9 mouse cellular contexts compared by ENCODE assay signal in the genomic region with DNA sequence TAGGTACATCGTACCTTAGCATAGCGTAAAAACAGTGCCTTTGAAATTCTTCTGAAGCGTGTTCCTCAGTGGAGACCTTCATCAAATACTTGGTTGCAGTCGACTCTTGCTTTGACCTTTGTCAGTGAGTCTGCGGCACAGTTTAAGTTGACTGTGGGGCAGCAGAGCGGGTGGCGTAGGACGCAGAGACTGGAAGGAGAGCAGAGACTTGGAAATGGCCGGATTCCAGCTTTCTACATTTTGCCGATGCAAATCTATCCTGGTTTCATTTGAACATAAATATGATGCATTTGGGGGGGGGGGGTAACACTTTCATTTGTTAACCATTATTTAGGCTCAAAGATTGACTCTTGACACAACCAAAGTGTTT. TPM values are rescaled to one million over a fixed set of nuclear protein-coding genes. Genes with fewer than 3 reads are reported as not detected.
DNase-seq lines count a peak whose midpoint lies in the region; ATAC-seq lines count a peak whose summit lies in the region.
"Had no signal": no experiment of that assay in that cellular context is flagged by ENCODE, and none has a peak within 500 bp of the region (broad histone marks: within the 10 kb centered on the region; RNA-seq: fewer than 3 reads in every experiment).

No protein-coding gene starts in this region.

- intact Hi-C loops in gastrocnemius, postnatal 14 days (cut with DNase I; ENCODE audit: low total_unique reads): no loop called here

- H3K4me1 ChIP-seq in kidney, embryonic 14.5 days (ENCODE audit: control insufficient read depth, insufficient read depth, low read length): no peaks in the 10 kb centered on the region
- peaks cover 18% of the 10 kb centered on the region for H3K4me1 ChIP-seq in embryonic facial prominence, embryonic 10.5 days
- H3K4me1 ChIP-seq in heart, embryonic 15.5 days (replicated peaks): peaks cover 18% of the 10 kb centered on the region
- H3K4me1 ChIP-seq in midbrain, embryonic 11.5 days (ENCODE audit: control insufficient read depth, insufficient read depth, low read length): peaks cover 3% of the 10 kb centered on the region; the same call in 1 of the 2 replicates

- H3K27me3 ChIP-seq in kidney, embryonic 14.5 days (ENCODE audit: control insufficient read depth, insufficient read depth, low read length): peaks cover 11% of the 10 kb centered on the region; the same call in 1 of the 2 replicates
- H3K27me3 ChIP-seq in embryonic facial prominence, embryonic 10.5 days (replicated peaks; ENCODE audit: low read depth, poor library complexity, severe bottlenecking): peaks cover 29% of the 10 kb centered on the region
- H3K27me3 ChIP-seq in heart, embryonic 15.5 days: 0 out of 2 replicates have a peak, but pooled peaks cover 3% of the 10 kb centered on the region
- no peaks in the 10 kb centered on the region; the same call in 1 of the 2 replicates for H3K27me3 ChIP-seq in midbrain, embryonic 11.5 days (ENCODE audit: control insufficient read depth, insufficient read depth, low read length)

- H3K9me3 ChIP-seq in kidney, embryonic 14.5 days (ENCODE audit: control insufficient read depth, low read length): peaks cover 7% of the 10 kb centered on the region; the same call in 1 of the 2 replicates
- H3K9me3 ChIP-seq in embryonic facial prominence, embryonic 10.5 days: peaks cover 5% of the 10 kb centered on the region; the same call in 1 of the 2 replicates
- 0 out of 2 replicates have a peak, but pooled peaks cover 3% of the 10 kb centered on the region for H3K9me3 ChIP-seq in heart, embryonic 15.5 days (replicated peaks)
- H3K9me3 ChIP-seq in midbrain, embryonic 11.5 days (ENCODE audit: control insufficient read depth, low read length): no peaks in the 10 kb centered on the region

- no peak overlapping the region for H3K27ac ChIP-seq in kidney, embryonic 14.5 days (ENCODE audit: low read depth, low read length)
- H3K27ac ChIP-seq in embryonic facial prominence, embryonic 10.5 days (replicated peaks): no peak overlapping the region
- peak overlapping the region; percentile 82 for H3K27ac ChIP-seq in heart, embryonic 15.5 days
- H3K27ac ChIP-seq in midbrain, embryonic 11.5 days (ENCODE audit: low read depth, low read length): no peak overlapping the region

- no peak for ATAC-seq in kidney, embryonic 14.5 days (ENCODE audit: low FRiP score, low TSS enrichment)
- ATAC-seq in heart, embryonic 15.5 days (replicated peaks; ENCODE audit: insufficient number of reproducible peaks, insufficient read depth, low FRiP score, low read depth): peak; percentile 11; the same call in 1 of the 2 replicates
- peak; percentile 14; the same call in 1 of the 2 replicates for ATAC-seq in midbrain, embryonic 11.5 days (ENCODE audit: low FRiP score)

- 13% methylated on average over 10 of the region's 10 CpGs for WGBS in kidney, embryonic 14.5 days
- 15% methylated on average over 10 of the region's 10 CpGs for WGBS in embryonic facial prominence, embryonic 10.5 days
- 8% methylated on average over 10 of the region's 10 CpGs for WGBS in heart, embryonic 15.5 days
- WGBS in midbrain, embryonic 11.5 days: 9% methylated on average over 10 of the region's 10 CpGs

- H3K4me2 ChIP-seq in kidney, embryonic 14.5 days (replicated peaks; ENCODE audit: low read depth, low read length): peak overlapping the region; percentile 91
- peak overlapping the region; percentile 76 for H3K4me2 ChIP-seq in heart, embryonic 15.5 days
- peak overlapping the region; percentile 80 for H3K4me2 ChIP-seq in midbrain, embryonic 11.5 days

- no peaks in the 10 kb centered on the region for H3K36me3 ChIP-seq in kidney, embryonic 14.5 days (ENCODE audit: control insufficient read depth, insufficient read depth, low read length)
- no peaks in the 10 kb centered on the region for H3K36me3 ChIP-seq in embryonic facial prominence, embryonic 10.5 days (replicated peaks)
- no peaks in the 10 kb centered on the region for H3K36me3 ChIP-seq in heart, embryonic 15.5 days
- no peaks in the 10 kb centered on the region for H3K36me3 ChIP-seq in midbrain, embryonic 11.5 days (ENCODE audit: control insufficient read depth, insufficient read depth, low read length)

- peak overlapping the region; percentile 72 for H3K4me3 ChIP-seq in kidney, embryonic 14.5 days (ENCODE audit: low read length)
- H3K4me3 ChIP-seq in embryonic facial prominence, embryonic 10.5 days: peak overlapping the region; percentile 88
- peak overlapping the region; percentile 79 for H3K4me3 ChIP-seq in heart, embryonic 15.5 days
- H3K4me3 ChIP-seq in midbrain, embryonic 11.5 days (ENCODE audit: low read depth, low read length): peak overlapping the region; percentile 82

- DNase-seq in kidney, adult 9 months: no peak
- no peak for DNase-seq in embryonic facial prominence, embryonic 10.5 days (ENCODE audit: low spot score)
- no peak for DNase-seq in midbrain, embryonic 11.5 days (ENCODE audit: low spot score, missing footprints)
- no peak for DNase-seq in layer of hippocampus, adult 11-12 months (ENCODE audit: low spot score)
- DNase-seq in cerebellum, adult 9-10 months: no peak
- DNase-seq in gastrocnemius, postnatal 14 days: no peak

- H3K9ac ChIP-seq in kidney, embryonic 14.5 days (ENCODE audit: low read depth, low read length): peak overlapping the region; percentile 79
- peak overlapping the region; percentile 89 for H3K9ac ChIP-seq in heart, embryonic 15.5 days
- H3K9ac ChIP-seq in midbrain, embryonic 11.5 days (ENCODE audit: low read length): peak overlapping the region; percentile 92

RNA-seq across cellular contexts. Expression of gene Clip4, which starts 15.1 kb away (rescaled TPM):
- 6.7 and 7.4 TPM in 2 replicates for polyA plus RNA-seq in kidney, embryonic 14.5 days (2014; fragmentation: Nextera tagmentation; extraction: Ambion mirVana)
- 3.5 and 3.8 TPM in 2 replicates for polyA plus RNA-seq in embryonic facial prominence, embryonic 10.5 days (2016; fragmentation: Nextera tagmentation; extraction: Ambion mirVana)
- polyA plus RNA-seq in heart, embryonic 15.5 days (2015; fragmentation: Nextera tagmentation; extraction: Ambion mirVana): 35.4 and 37.7 TPM in 2 replicates
- 5.3 and 5.7 TPM in 2 replicates for polyA plus RNA-seq in midbrain, embryonic 11.5 days (2014; fragmentation: Nextera tagmentation; extraction: Ambion mirVana)
- 10 to 100 TPM; 44.7 to 58.8 TPM for total RNA-seq in gastrocnemius, postnatal 14 days (2021)
- total RNA-seq: hematopoietic stem cell, adult 5-6 weeks had no signal

RNA-seq across cellular contexts. Expression of gene Pcare, which starts 30.7 kb away (rescaled TPM):
- not detected in 2 replicates for polyA plus RNA-seq in kidney, embryonic 14.5 days (2014; fragmentation: Nextera tagmentation; extraction: Ambion mirVana)
- polyA plus RNA-seq in embryonic facial prominence, embryonic 10.5 days (2016; fragmentation: Nextera tagmentation; extraction: Ambion mirVana): not detected in 2 replicates
- polyA plus RNA-seq in heart, embryonic 15.5 days (2015; fragmentation: Nextera tagmentation; extraction: Ambion mirVana): 0.03 TPM in 1 of 2 replicates, not detected in the other
- not detected in 2 replicates for polyA plus RNA-seq in midbrain, embryonic 11.5 days (2014; fragmentation: Nextera tagmentation; extraction: Ambion mirVana)
- total RNA-seq in gastrocnemius, postnatal 14 days (2021): not detected
- total RNA-seq: hematopoietic stem cell, adult 5-6 weeks had no signal
